Mouse (Mus musculus) stomach, postnatal 0 days (tissue): Measurements from ENCODE around the gene Smoc2.

Experiments
- CTCF ChIP-seq: IDR thresholded peaks from 2 replicates; pipeline ENCODE4 v1.5.1; 2016; ENCODE audit warnings: antibody characterized with exemption, low read depth, mild to moderate bottlenecking, moderate library complexity
- EP300 ChIP-seq: optimal IDR thresholded peaks from 2 replicates; pipeline ENCODE3; 2016; ENCODE audit warnings: antibody characterized with exemption

DNA sequence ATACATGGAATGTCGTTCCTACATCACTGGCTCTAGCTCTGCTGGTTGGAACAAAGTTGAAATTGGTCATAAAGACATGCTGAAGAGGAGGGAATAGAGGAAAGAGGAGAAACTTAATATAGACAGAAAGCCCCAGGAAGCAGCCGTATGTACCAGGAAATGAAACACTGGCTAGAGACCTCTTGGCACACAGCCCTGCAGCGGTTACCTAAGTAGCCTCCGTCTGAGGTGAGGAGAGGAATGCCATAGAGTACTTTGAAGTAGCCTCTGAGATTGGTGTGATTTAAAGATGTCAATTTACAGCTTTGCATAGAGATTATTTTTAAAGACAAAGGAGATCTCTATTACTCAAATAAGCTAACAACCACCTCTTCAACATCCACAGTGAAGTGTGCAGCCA, 155.4 kb downstream of the Smoc2 start:
- no peak for TF ChIP-seq CTCF
- no peak for TF ChIP-seq EP300
